Mouse (Mus musculus) left cerebral cortex, adult 8-10 months (tissue): ENCODE measurements around the gene Erbb4. TPM values are rescaled to one million over a fixed set of nuclear protein-coding genes. Genes with fewer than 3 reads are reported as not detected.

Experiments
- DNase-seq, 2 experiments: peaks; one replicate each; pipeline ENCODE4 v3.0.0; 2022; ENCODE audit warnings: low spot score in 2 of 2
- total RNA-seq, 4 experiments: library from RNA; stranded (reverse); gene quantifications; 2 replicates each; pipeline ENCODE4 v1.2.4; 2022

Erbb4 gene
- total RNA-seq, 4 experiments from 2014 or later = 50.5 to 68.5 (median 57.1) TPM

DNA sequence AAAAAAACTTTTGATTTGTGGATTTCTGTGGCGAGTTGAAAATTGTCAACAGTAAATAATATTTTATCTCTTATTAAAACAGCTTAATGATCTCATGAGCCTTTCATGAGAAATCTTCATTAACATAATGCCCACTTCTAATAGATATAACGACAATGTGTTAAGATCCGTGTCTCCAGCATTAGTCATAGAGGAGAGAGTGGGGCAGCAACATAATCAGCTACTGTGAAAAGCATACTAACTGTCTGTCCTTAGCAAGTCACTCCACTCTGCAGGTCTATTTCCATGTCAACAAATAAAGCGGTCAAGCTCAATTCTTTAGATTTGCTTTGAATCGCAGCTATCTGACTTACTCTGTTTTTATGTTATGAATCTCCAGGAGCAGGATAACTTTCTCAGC is 80.0 kb downstream of the Erbb4 start:
- DNase-seq = no peak

DNA sequence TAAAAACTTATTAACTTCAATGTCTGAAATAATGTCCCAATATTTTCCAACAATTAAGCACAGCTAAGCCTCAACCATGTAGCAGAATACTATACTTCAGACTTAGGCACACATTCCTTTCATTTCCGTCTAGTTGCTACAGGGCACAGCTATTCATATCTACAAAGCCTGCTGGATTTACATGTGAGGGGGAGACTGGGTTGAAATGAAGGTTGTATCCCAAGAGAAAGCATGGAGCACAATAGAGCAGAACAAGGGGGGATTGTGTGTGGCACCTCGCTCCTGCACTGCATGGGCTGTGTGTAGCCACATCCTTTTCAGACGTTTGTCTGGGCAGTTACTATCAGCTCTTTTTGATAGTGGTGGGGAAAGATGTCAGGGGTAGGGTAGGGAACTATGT is 83.0 kb downstream of the Erbb4 start:
- no peak for DNase-seq

DNA sequence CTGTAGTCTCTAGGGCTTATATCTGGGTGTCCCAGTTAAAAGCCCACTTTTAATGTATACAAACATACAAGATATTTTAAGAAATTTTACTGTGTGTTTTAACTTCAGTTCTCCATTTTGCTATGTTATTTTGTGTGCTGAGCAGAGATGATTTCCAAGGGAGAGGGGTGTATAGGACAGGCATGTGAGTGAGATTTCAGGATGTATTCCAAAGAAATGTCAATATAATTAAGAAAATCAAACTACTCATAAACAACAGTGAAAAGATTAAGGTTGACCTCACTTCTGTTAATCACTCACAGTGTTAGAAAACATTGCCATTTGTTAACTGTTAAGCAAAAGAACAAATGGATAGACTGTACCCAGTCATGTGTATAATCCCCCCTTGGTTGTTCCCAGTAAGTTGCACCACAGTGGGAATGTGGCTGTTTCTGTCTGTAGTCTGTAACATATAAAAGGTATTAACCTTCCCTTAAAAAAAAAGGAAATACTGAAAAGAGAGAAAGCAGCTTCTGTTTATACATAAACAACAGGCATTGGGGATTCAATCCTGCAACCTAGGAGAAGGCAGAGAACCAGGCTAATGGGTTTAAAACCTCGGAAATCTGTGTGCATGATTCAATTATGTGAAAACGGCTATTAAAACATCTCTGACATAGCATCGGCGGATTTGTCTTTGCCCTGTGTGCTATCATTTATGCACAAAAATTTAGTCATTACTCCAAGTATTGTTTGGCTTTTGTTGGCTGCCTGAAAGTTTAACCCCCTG is 84.5 kb downstream of the Erbb4 start:
- DNase-seq = no peak

DNA sequence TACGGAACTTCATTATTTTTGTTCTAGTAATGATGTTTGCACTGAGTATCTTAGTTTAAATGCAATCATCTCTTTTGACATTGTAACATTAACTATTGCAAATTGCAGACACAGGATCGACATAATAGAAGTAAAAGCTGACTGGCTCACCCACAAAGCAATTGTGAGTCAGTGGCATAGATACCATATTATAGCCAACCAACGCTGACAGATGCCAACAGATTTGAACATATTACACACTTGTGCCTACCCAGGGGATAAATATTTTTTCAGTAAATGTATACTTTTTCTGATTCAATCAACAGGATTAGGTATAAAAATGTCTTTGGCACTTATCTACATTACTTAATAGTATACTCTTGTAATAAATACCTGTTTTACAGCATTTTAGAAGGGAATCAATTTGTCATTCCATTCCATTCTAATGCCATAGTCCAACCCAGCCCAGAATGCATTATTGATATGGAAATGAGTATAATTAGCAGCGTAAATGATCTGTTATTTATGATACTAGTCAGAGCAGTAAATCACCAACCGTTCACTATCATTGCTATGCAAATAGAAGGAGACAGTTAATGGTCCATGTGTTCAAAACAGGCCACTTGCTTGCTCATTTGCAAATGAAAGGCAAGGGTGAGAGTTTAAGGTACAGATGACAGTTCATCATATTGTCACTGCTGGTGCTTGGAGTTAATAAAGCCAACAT is 97.9 kb downstream of the Erbb4 start:
- DNase-seq = no peak

DNA sequence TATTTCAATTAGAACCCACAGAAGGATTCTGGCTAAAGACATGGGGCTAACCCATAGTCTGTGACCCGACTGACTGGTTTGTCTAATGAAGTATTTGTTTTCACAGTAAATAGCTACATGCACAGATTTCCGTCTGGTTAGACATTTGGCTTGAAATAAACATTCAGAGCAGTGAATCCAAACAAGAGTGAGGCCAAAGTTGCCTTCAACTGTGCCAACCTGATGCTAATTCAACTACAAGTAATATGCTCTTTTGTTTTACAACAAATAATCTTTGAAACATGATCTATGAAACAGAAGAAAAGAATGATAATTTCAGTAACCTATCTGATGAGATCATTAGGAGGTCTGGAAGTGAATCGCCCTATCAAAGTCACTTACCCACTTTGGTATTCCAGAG is 106.5 kb downstream of the Erbb4 start:
- DNase-seq = no peak

DNA sequence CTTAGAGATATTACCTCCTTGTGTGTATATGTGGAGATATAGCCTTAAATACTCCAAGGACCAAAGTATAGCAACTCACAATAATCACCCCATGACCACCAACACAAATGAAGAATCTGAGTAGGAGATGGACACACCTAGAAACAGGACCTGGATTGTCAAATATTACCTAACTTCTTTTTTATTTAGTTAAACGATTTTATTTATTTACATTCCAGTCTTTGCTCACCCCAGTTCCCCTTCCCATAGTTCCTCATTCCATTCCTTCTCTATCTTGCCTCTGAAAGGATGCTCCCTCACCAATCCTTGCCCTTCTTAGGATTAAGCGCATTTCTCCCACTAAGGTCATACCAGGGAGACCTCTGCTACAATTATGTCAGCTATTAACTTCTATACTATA is 128.6 kb downstream of the Erbb4 start:
- no peak for DNase-seq

DNA sequence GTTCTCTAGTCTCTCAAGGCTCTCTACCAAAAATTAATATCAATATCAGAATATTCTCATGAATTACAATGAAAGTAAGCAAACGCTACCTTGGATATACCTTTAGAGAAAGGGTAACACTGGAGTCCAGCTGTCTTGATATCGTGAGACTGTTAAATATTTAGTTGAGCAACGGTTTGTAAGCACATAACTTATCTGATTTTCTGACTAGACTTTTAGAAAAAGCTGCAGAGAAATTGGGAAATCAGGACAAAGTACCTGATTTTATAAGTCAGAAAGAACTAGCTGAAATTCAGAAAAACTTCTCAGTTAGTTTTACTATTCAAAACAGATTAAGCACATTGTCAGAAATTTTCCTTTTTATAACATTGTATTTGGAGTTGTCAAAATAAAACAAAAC is 129.3 kb downstream of the Erbb4 start:
- DNase-seq = no peak

DNA sequence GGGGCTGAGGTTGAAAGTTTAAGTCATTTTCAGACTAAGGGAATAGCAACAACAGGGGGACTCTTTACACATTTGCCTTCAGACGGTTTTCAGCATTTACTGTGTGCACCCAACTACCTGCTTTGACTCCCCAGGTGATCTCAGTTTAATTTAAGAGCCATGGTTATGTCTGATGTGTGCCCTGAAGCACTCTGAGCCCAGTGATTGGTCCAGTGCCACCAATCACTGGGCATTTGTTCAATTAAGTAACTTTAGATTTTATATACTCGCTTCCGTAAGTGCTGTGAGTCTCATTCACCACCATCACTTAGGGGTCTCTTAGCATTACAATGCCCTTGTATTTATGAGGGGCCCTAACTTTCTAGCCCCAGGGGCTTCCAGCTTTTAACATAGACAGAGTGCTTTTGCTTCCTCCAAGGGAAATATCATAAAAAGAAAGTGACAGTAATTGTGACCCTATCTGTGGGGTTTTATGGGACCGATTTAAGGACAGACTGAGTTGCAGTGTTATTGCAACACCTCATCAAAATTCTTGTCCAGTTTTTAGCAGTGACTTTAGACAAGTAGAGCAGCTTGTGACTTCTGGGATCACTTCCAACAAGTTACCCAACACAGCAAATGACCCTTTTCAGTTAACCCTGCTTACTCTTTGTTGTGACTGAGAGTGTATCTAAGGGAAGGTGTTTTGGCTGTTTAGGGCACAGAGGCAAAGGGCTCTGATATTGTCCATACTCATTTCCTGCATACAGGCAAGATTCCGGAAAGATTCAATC is 134.3 kb downstream of the Erbb4 start:
- no peak for DNase-seq

DNA sequence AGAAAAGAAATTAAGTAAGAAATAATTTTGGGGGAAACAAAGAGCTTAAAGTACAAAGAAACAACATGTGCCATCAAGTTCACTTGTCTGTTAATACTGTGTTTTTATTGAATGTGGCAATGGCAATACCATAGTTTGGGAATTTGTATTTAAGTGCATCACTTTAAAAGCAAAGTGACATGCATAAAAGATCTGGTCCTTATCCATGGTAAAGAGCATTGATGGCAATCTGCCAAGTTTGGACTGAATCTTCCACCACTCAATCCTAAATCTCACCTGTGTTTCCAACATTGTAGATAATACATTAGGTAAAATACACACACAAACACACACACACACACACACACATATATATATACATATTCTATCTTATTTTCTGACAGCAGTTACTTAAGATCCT is 143.7 kb downstream of the Erbb4 start:
- DNase-seq = no peak

DNA sequence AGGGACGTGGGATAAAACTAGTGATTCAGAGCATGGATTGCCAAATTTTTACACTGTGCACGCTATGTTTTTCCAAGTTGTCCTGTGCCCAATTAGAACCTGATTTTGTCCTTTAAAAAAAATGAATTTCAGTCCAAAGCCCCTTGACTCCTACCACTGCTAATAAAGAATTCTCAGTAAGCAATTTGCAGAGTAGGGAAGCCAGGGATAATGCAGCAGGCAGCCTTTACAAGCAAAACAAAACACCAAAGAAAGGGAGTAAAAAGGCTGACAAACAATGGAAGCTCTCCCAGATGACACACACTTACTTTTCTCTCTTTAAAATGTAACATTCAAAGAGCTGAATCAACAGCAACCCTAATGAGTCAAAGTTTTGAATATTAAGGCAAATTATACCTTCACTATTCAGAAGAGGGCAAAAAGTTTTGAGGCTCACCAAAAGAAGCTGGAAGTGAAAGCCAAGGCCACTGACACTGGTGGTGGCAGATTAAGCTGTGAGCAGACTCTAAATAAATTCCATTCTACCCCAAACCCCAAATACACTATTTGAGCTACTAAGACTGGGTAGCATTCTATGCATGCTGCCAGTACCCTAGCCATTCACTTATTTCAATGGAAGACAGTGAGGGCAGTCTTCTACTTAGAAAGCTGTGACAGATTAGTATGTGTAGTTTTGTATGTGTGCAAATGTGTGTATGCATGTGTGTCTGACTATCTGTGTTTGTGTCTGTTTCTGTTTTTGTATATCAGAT is 146.3 kb downstream of the Erbb4 start:
- DNase-seq = no peak

DNA sequence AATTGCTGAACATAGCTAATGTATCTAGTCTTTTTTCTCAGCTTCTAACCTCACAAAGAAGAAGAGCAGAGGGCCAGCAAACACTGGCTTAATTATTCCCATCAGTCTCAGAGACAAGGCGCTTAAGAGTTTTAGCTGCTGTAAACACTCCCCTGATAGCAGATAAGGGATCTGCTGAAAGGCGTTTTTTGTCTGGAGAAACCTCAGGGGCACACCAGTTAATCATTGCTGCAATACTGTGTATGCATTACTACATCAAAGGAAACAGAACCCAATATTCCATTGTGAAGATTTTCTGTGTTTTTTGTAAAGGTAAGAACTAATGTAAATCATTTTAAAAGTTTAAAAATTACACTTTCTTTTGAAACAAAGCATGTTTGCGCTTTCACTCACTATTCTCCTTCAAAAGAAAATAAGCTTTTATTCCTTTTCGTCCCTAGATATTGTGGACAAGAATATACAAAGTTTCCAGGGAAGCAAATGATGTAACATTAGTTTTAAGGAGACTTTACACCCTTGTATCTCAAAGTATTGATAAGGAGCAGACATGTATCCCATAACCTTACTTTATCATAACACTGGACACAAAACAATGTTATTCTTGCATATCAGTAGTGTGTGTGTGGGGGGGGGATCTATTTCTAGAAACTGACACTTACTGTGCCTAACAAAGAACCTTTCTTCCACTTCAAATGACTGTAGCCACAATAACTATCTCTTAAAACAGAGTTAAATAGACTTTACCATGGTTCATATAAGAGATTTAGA is 150.9 kb downstream of the Erbb4 start:
- no peak for DNase-seq

DNA sequence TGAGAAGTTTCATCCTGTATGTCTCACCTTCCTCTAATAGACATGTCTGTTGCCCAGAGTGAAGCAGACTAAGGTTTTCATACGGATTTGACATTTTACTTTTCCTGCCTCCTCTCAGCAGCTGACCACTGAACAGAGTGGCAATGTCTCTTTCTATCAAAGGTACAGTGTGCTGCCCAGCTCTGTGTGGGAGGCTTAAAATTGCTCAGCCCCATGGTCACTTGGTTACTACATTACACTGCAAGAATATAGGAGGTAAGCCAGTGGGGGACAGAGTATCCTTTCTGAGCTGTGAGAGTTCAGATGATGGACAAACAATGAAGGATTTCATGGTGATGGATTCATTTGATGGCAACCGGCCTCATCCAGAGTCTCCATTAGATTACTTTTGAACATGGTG is 152.4 kb downstream of the Erbb4 start:
- no peak for DNase-seq

DNA sequence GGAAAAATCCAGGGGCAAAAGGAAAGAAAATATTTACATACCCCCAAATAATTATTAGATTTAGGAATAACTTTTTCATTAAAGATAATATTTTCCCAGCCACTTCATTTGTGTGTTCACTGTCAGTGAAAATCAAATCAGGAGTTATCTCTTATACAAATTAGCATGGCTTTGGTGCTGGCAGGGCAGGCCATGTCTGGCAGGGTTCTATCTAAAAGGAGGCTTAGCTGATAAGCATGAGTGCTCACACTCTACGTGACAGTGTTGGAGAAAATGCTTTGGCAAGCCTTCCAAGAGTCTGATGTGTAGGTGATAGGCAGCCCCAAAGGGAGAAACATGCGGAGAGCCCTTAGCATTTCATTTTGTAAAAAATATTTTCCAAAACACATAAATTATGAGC is 164.7 kb downstream of the Erbb4 start:
- DNase-seq = no peak

DNA sequence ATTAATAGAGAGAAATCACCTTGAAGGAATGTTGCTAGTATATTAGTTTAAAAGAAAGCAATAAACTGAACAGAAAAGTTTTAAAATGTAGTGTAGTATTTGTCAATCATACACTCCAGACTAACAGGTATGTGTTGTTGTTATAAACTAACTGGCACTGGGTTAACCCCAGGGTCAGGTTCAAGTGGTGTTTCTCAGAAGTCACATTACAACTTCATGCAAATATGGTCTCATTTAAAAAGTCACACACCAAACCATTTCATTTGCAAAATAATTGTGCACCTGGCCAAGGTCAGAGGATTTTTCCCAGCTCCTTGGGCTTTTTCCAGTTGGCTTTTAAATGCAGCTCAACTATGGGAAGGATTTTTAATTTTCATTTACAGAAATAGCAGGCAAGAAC is 173.1 kb downstream of the Erbb4 start:
- no peak for DNase-seq

DNA sequence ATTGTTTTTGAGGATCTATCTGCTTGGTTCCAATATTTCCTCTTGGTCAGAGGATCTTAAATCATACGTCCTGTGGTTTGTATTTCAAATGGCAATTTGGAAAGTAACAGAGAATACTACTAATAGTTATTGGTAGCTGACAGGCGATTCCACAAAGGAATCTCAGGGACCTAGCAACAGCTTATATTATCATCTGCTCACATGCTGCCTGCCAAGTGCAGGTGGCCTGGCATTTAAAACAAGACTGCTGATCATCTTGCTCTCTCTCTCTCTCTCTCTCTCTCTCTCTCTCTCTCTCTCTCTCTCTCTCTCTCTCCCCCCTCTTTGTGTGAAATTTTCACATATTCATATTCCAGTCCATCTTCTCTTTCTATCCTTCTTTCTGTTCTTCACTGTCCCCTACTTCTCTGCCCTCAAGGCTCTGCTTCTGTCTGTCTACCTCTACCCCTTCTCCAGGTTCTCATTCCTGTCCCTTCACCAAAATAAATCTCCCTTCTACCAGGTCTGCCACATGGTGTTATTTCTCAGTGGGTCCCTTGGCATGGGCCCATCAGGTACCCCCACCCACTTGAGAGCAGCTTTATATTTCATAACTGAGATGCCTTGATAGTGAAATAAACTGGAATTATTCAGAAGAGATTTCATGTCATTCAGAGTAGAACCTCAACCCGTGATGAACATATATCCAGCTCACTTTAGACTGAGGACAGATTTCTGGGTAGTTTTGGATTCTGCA is 174.4 kb downstream of the Erbb4 start:
- no peak for DNase-seq

DNA sequence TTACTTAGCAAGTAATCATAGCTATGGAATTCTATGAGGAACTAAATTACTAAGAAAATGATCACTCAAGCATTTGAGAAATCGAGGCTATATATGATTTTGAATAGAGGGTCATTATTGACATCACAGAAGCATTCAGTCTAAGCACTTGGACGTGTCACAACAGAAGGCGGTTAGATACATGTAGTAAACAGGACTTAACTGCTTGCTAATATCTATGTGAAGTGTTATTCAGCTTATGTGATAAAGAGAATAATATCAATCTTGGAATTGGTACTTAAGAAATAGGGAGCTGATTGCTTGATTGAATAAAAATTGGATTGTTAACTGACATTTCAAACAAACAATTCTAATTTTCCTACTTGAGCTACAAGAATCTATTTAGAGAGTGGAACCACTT is 190.0 kb downstream of the Erbb4 start:
- no peak for DNase-seq

DNA sequence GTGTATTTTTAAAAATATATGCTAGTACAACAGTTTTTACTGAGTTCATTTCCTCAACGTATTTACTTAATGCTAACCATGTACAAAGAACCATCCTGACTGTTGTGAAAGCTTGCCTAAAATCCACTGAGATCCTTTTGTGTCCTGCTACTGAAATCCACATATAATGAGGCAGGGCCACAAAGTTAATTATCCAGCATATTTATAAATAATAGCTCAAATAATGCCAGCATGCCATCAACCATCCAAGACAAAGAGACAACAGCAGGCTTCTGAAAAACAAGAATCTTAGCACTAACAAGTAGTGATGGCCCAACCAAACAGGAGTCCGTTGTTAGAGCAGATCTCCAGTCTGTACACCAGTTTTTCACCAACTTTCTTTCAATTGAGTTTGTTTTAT is 215.8 kb downstream of the Erbb4 start:
- DNase-seq = no peak

DNA sequence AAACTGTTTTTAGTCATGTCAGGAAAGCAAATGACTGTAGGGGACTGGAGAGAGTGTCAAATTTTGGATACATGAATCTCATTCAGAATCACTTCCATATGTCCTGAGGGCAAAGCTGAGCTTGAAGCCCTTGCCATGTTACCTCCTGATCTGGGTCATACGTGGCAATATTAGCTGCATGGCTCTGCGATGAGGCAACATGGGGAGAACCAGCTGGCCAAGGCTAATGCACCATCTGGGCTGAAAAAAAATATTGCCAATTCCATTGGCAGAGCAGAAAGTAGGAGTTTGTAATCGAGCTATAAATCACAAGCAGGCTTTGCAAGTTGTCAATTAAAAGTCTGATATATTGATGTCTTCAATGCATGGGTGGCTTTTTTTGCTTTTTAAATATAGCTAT is 221.0 kb downstream of the Erbb4 start:
- no peak for DNase-seq

DNA sequence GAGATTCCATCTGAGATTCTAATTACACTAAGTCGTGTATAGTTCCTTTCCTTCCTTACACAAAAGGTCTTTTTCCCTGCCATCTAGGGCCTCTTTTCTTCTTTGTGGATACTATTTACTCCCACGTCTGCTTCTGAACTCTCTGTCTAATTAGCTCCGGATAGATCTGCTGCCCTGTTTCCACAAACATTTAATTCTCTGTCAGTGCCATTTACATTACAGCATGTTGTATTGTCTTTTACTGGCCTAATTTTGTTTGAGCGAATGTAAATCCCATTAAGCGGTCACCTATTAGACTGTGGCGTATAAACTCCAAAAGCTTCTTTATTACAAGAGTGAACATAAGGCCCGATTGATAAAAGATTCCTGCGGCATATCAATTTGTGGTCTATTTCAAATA is 232.9 kb downstream of the Erbb4 start:
- no peak for DNase-seq

DNA sequence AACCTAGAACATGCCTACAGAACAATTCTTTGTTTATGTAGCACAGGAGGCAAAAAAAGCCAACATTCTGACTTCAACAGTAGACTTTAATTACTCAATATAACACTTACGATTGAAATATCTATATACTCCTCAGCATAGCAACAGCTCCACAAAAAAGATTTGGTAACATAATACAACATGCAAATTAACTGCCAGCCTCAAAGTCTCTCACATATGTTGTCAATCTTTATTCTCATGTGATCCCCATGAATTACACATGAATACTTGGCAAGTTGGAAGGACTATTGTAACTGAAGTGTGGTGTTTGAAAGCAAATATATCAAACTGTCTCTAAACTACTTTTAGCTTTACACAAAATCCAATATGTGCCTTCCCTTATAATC is 234.2 kb downstream of the Erbb4 start:
- no peak for DNase-seq
